Mouse (Mus musculus): Measurements from ENCODE around the gene Trim11. TPM values are rescaled to one million over a fixed set of nuclear protein-coding genes. Genes with fewer than 3 reads are reported as not detected.

Trim11 gene
- total and polyA plus RNA-seq, 3 experiments = 11.9 to 19.4 (median 14.0) TPM

DNA sequence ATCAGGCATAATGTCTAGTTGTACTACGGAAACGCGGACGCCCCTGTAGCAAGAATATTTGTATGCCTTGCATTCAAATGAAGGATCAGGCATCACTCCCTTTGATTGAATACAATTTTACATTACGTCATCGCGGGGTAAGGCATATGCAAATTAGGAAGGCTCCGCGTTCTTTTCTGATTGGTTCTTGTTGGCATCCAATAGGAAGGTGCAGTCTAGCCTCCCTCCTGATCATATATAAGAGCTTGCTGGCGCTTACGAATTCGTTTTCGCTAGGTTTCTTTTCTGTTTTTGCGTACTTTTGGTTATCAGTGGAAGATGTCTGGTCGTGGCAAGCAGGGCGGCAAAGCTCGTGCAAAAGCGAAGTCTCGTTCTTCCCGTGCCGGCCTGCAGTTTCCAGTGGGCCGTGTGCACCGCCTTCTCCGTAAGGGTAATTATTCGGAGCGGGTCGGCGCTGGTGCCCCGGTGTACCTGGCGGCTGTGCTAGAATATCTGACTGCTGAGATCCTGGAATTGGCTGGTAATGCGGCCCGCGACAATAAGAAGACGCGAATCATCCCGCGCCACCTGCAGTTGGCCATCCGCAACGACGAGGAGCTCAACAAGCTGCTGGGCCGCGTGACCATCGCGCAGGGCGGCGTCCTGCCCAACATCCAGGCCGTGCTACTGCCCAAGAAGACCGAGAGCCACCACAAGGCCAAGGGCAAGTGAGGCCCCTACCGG, 23.3 kb upstream of the Trim11 start, which contains the start of the genes Hist3h2a and Trim17:
Gene Hist3h2a, plus strand, starts transcription at position 266 of the 723 bp plus-strand sequence.
Gene Trim17, plus strand, starts transcription at position 266 of the 723 bp plus-strand sequence.
- WGBS = under 1% methylated on average over 49 of the region's 49 CpGs
- peak within 1 kb of the TSS; percentile 89 for H3K4me3 ChIP-seq
- intact Hi-C loops (cut with DNase I) = loop anchor here (1.0 to 2.0 kb wide), 2 partner anchors 24 to 26 kb away; partner anchors contain the start of gene Trim11
- peak within 1 kb of the TSS; percentile 96 for H3K9ac ChIP-seq (ENCODE audit: low read depth, low read length)
- peaks cover 8% of the 10 kb centered on the region for H3K36me3 ChIP-seq (ENCODE audit: control insufficient read depth, insufficient read depth, low read length)
- no peaks in the 10 kb centered on the region for H3K27me3 ChIP-seq (ENCODE audit: control insufficient read depth, insufficient read depth, low read length)
- peak within 1 kb of the TSS; percentile 99 for H3K27ac ChIP-seq
- H3K79me2 ChIP-seq (replicated peaks; ENCODE audit: control insufficient read depth, insufficient read depth, low read length) = no peaks in the 10 kb centered on the region
- peaks cover 10% of the 10 kb centered on the region for H3K4me1 ChIP-seq (ENCODE audit: control insufficient read depth, insufficient read depth, low read length)
- peak; percentile 86 to 89 for DNase-seq
- TF ChIP-seq POLR2A (IDR thresholded peaks at IDR 0.05; ENCODE audit: insufficient read depth, low read depth, low read length) (peak; percentile 99), EP300 (IDR thresholded peaks at IDR 0.05; ENCODE audit: insufficient read depth, low read depth, low read length) (peak; percentile 60; the same call in 1 of the 2 replicates), CTCF (IDR thresholded peaks at IDR 0.05) (peak; percentile 81)

DNA sequence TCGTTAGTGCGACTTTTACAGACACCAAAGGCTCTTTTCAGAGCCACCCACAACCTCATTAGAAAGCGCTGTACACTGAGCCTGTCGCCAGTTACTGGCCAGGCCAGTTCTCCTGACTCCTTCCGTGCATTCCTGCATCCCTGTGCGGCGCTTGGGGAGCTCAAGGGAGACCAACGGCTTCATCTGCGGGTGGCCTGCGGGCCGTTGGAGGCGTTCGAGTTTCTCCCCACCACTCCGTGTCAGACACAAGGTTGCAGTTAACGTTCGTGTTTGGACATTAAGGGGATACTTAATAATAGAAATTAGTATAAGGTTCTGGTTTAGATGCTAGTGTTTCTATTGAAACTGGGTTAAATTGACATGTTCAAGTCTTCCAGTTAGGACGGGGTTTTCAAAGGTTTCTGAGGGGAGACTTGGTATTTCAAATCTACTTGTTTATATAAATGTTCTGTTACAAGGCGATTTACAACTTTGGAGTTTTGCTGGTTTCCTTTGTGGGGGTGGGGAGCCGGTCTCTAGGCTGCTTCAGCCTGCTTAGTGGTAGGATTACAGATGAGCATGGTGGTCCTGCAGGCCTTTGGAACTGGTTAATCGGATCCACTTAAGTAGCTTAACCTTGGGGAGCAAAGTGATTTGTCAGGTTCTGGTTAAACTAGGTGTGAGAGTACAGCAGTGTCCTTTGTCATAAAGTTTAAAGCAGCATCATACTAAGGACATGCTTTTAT, 22.6 kb upstream of the Trim11 start:
- intact Hi-C loops (cut with DNase I) = loop anchor here (1.0 to 2.0 kb wide), 2 partner anchors 23 to 27 kb away; partner anchors contain the start of gene Trim11
- Histone ChIP-seq H3K4me3 (peak overlapping the region; percentile 89), H3K79me2 (replicated peaks; ENCODE audit: control insufficient read depth, insufficient read depth, low read length) (no peaks in the 10 kb centered on the region), H3K9ac (ENCODE audit: low read depth, low read length) (peak overlapping the region; percentile 96), H3K4me1 (ENCODE audit: control insufficient read depth, insufficient read depth, low read length) (peaks cover 10% of the 10 kb centered on the region), H3K27me3 (ENCODE audit: control insufficient read depth, insufficient read depth, low read length) (no peaks in the 10 kb centered on the region), H3K27ac (peak overlapping the region; percentile 99), H3K36me3 (ENCODE audit: control insufficient read depth, insufficient read depth, low read length) (peaks cover 8% of the 10 kb centered on the region)
- peak; percentile 1 for TF ChIP-seq CTCF (IDR thresholded peaks at IDR 0.05)
- no peak for TF ChIP-seq EP300 (IDR thresholded peaks at IDR 0.05; ENCODE audit: insufficient read depth, low read depth, low read length)
- under 1% methylated on average over 20 of the region's 20 CpGs for whole genome bisulfite sequencing
- no peak for DNase-seq

DNA sequence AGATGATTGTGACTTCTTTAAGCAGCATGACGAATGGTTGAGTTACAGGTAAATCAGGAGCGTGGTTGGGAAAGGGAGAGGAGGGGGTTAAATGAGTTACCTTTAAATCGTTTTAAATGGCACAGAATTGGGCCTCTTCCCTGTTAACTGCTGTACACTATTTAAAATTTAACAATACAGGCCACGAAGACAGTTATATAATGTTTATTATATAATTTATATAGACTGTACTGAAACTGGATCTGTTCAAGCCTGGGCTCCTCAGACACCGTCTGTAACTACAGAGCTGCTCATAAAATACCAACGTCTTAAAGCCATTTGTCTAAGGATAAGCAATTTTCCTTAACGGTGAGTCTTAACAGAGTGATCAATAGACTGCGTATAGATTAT, 22.0 kb upstream of the Trim11 start:
- TF ChIP-seq CTCF (IDR thresholded peaks at IDR 0.05) (no peak), EP300 (IDR thresholded peaks at IDR 0.05; ENCODE audit: insufficient read depth, low read depth, low read length) (no peak), POLR2A (IDR thresholded peaks at IDR 0.05; ENCODE audit: insufficient read depth, low read depth, low read length) (no peak)
- peaks cover 8% of the 10 kb centered on the region for H3K36me3 ChIP-seq (ENCODE audit: control insufficient read depth, insufficient read depth, low read length)
- DNase-seq = no peak
- peak overlapping the region; percentile 99 for H3K27ac ChIP-seq
- intact Hi-C loops (cut with DNase I) = loop anchor here (1.0 to 2.0 kb wide), 2 partner anchors 22 to 27 kb away; partner anchors contain the start of gene Trim11
- 25% methylated on average over 8 of the region's 8 CpGs for WGBS
- H3K4me3 ChIP-seq = peak overlapping the region; percentile 89
- peaks cover 10% of the 10 kb centered on the region for H3K4me1 ChIP-seq (ENCODE audit: control insufficient read depth, insufficient read depth, low read length)
- no peaks in the 10 kb centered on the region for H3K27me3 ChIP-seq (ENCODE audit: control insufficient read depth, insufficient read depth, low read length)
- H3K79me2 ChIP-seq (replicated peaks; ENCODE audit: control insufficient read depth, insufficient read depth, low read length) = no peaks in the 10 kb centered on the region
- peak overlapping the region; percentile 72 for H3K9ac ChIP-seq (ENCODE audit: low read depth, low read length)

DNA sequence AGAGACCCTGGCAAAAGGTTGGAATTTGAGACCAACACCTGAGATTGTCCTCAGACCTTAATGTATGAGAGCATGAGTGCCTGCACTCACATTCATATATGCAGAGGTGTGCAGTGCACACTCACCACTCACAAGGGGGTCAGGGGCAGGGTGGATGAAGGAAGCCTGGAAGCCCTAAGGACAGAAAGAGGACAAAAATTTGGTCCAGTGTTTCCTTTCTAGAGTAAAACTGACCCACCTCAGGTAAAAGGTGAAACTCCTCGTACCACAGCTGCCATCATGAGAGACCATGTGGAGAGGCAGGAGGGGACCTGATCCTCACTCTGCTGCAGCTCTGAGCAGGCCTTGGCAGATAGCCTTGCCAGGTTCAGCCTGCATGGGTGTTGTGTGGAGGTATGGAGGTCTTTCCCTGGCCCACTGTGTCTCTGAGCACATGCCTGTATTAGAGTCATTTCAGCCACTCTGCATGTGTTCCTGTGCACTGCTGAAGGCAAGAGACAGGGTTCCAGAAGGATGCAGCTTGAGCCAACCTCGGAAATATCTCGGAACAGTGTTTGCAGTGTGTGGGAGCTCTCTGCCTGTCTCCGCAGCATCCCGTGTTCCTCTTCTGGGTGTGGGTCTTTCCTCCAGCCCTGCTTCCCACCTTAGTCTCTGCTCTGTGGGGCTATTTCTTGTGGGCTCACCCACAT, 20.5 kb upstream of the Trim11 start:
- WGBS = 77% methylated on average over 5 of the region's 5 CpGs
- intact Hi-C loops (cut with DNase I) = no loop called here
- TF ChIP-seq POLR2A (IDR thresholded peaks at IDR 0.05; ENCODE audit: insufficient read depth, low read depth, low read length) (no peak), CTCF (IDR thresholded peaks at IDR 0.05) (no peak), EP300 (IDR thresholded peaks at IDR 0.05; ENCODE audit: insufficient read depth, low read depth, low read length) (no peak)
- Histone ChIP-seq H3K9ac (ENCODE audit: low read depth, low read length) (no peak overlapping the region), H3K79me2 (replicated peaks; ENCODE audit: control insufficient read depth, insufficient read depth, low read length) (no peaks in the 10 kb centered on the region), H3K27me3 (ENCODE audit: control insufficient read depth, insufficient read depth, low read length) (peaks cover 4% of the 10 kb centered on the region; the same call in 1 of the 2 replicates), H3K36me3 (ENCODE audit: control insufficient read depth, insufficient read depth, low read length) (peaks cover 8% of the 10 kb centered on the region), H3K4me3 (no peak overlapping the region), H3K4me1 (ENCODE audit: control insufficient read depth, insufficient read depth, low read length) (peaks cover 10% of the 10 kb centered on the region), H3K27ac (no peak overlapping the region)
- DNase-seq = no peak

DNA sequence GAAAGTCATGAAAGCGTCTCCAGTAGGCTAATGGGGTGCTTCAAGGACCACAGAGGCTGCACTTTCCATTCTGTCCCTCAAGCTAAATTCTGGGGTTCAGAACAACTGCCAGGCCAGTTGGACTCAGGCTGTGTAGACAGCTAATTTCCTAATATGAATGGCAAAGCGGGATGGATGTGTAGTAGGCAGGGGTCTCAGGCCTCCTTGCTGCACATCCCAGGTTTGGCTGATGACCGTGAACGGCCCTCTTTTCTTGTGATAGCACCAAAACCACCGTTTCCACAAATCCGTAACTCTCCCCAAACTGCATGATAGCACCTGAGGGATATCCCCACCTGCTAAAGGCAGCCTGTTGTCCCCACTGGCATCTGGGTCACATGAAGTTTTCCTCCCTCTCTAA, 19.4 kb upstream of the Trim11 start:
- intact Hi-C loops (cut with DNase I) = no loop called here
- DNase-seq = no peak
- Histone ChIP-seq H3K9ac (ENCODE audit: low read depth, low read length) (no peak overlapping the region), H3K27ac (no peak overlapping the region), H3K27me3 (ENCODE audit: control insufficient read depth, insufficient read depth, low read length) (peaks cover 4% of the 10 kb centered on the region; the same call in 1 of the 2 replicates), H3K36me3 (ENCODE audit: control insufficient read depth, insufficient read depth, low read length) (peaks cover 8% of the 10 kb centered on the region), H3K4me1 (ENCODE audit: control insufficient read depth, insufficient read depth, low read length) (peaks cover 10% of the 10 kb centered on the region), H3K79me2 (replicated peaks; ENCODE audit: control insufficient read depth, insufficient read depth, low read length) (no peaks in the 10 kb centered on the region), H3K4me3 (no peak overlapping the region)
- TF ChIP-seq CTCF (IDR thresholded peaks at IDR 0.05) (no peak), EP300 (IDR thresholded peaks at IDR 0.05; ENCODE audit: insufficient read depth, low read depth, low read length) (no peak), POLR2A (IDR thresholded peaks at IDR 0.05; ENCODE audit: insufficient read depth, low read depth, low read length) (no peak)
- WGBS = 86% methylated on average over 6 of the region's 6 CpGs

Data from heart, adult 2 months (tissue).